Mouse (Mus musculus): ENCODE measurements around the gene Chd4. TPM values are rescaled to one million over a fixed set of nuclear protein-coding genes. Genes with fewer than 3 reads are reported as not detected.

Gene Chd4
- polyA plus RNA-seq, 1 experiment from 2014 or later, result 30.7 TPM

GRCm38 (mm10) chr6:125096597-125097345 lies 990 bp downstream of the Chd4 start:
- peak; percentile 41 for ATAC-seq
- peak overlapping the region; percentile 91 for H3K9ac ChIP-seq (ENCODE audit: low read depth, low read length)
- H3K36me3 ChIP-seq (ENCODE audit: control insufficient read depth, insufficient read depth), result peaks cover 23% of the 10 kb centered on the region
- no peak for TF ChIP-seq CTCF (IDR thresholded peaks at IDR 0.05; ENCODE audit: low read depth)
- peak overlapping the region; percentile 79 for H3K4me3 ChIP-seq (ENCODE audit: low read depth, low read length)
- 0% methylated on average over 42 of the region's 44 CpGs for WGBS
- no peaks in the 10 kb centered on the region for H3K9me3 ChIP-seq (ENCODE audit: control insufficient read depth)
- H3K4me2 ChIP-seq (replicated peaks; ENCODE audit: low read depth), result peak overlapping the region; percentile 70
- H3K27me3 ChIP-seq (replicated peaks; ENCODE audit: control insufficient read depth, insufficient read depth, low read length), result no peaks in the 10 kb centered on the region
- H3K27ac ChIP-seq (ENCODE audit: low read depth, low read length), result peak overlapping the region; percentile 91
- H3K4me1 ChIP-seq (replicated peaks; ENCODE audit: control insufficient read depth, insufficient read depth, low read length), result peaks cover 12% of the 10 kb centered on the region; the same call in 1 of the 2 replicates

GRCm38 (mm10) chr6:125097346-125097689 lies 1.5 kb downstream of the Chd4 start:
- H3K36me3 ChIP-seq (ENCODE audit: control insufficient read depth, insufficient read depth), result peaks cover 29% of the 10 kb centered on the region
- no peaks in the 10 kb centered on the region for H3K9me3 ChIP-seq (ENCODE audit: control insufficient read depth)
- ATAC-seq, result no peak
- H3K4me2 ChIP-seq (replicated peaks; ENCODE audit: low read depth), result peak overlapping the region; percentile 70
- peak overlapping the region; percentile 79 for H3K4me3 ChIP-seq (ENCODE audit: low read depth, low read length)
- H3K9ac ChIP-seq (ENCODE audit: low read depth, low read length), result peak overlapping the region; percentile 91
- H3K4me1 ChIP-seq (replicated peaks; ENCODE audit: control insufficient read depth, insufficient read depth, low read length), result peaks cover 12% of the 10 kb centered on the region; the same call in 1 of the 2 replicates
- under 1% methylated on average over 12 of the region's 12 CpGs for WGBS
- H3K27ac ChIP-seq (ENCODE audit: low read depth, low read length), result peak overlapping the region; percentile 91
- H3K27me3 ChIP-seq (replicated peaks; ENCODE audit: control insufficient read depth, insufficient read depth, low read length), result no peaks in the 10 kb centered on the region
- 0 out of 2 replicates have a peak, but pooled peaks have one; percentile 15 for TF ChIP-seq CTCF (IDR thresholded peaks at IDR 0.05; ENCODE audit: low read depth)

- no peak overlapping the region for H3K27ac ChIP-seq (ENCODE audit: low read depth, low read length)
Measured at GRCm38 (mm10) chr6:125097951-125098350, 2.2 kb downstream of the Chd4 start.

GRCm38 (mm10) chr6:125098513-125098912 lies 2.7 kb downstream of the Chd4 start:
- Histone ChIP-seq H3K27me3 (replicated peaks; ENCODE audit: control insufficient read depth, insufficient read depth, low read length) (no peaks in the 10 kb centered on the region), H3K9ac (ENCODE audit: low read depth, low read length) (peak overlapping the region; percentile 26; the same call in 1 of the 2 replicates), H3K27ac (ENCODE audit: low read depth, low read length) (no peak overlapping the region), H3K4me2 (replicated peaks; ENCODE audit: low read depth) (peak overlapping the region; percentile 70), H3K9me3 (ENCODE audit: control insufficient read depth) (no peaks in the 10 kb centered on the region), H3K4me3 (ENCODE audit: low read depth, low read length) (no peak overlapping the region), H3K36me3 (ENCODE audit: control insufficient read depth, insufficient read depth) (peaks cover 39% of the 10 kb centered on the region), H3K4me1 (replicated peaks; ENCODE audit: control insufficient read depth, insufficient read depth, low read length) (peaks cover 12% of the 10 kb centered on the region; the same call in 1 of the 2 replicates)
- WGBS, result 49% methylated on average over 3 of the region's 3 CpGs
- no peak for ATAC-seq
- no peak for TF ChIP-seq CTCF (IDR thresholded peaks at IDR 0.05; ENCODE audit: low read depth)

More at GRCm38 (mm10) chr6:125097951-125098350, 2.2 kb downstream of the Chd4 start:
- Histone ChIP-seq H3K9ac (ENCODE audit: low read depth, low read length) (peak overlapping the region; percentile 91; the same call in 1 of the 2 replicates), H3K4me2 (replicated peaks; ENCODE audit: low read depth) (peak overlapping the region; percentile 70), H3K36me3 (ENCODE audit: control insufficient read depth, insufficient read depth) (peaks cover 35% of the 10 kb centered on the region), H3K4me3 (ENCODE audit: low read depth, low read length) (peak overlapping the region; percentile 79), H3K27me3 (replicated peaks; ENCODE audit: control insufficient read depth, insufficient read depth, low read length) (no peaks in the 10 kb centered on the region), H3K9me3 (ENCODE audit: control insufficient read depth) (no peaks in the 10 kb centered on the region), H3K4me1 (replicated peaks; ENCODE audit: control insufficient read depth, insufficient read depth, low read length) (peaks cover 12% of the 10 kb centered on the region; the same call in 1 of the 2 replicates)
- WGBS, result 39% methylated on average over 8 of the region's 8 CpGs
- no peak for TF ChIP-seq CTCF (IDR thresholded peaks at IDR 0.05; ENCODE audit: low read depth)
- no peak for ATAC-seq

GRCm38 (mm10) chr6:125099421-125099971 lies 3.7 kb downstream of the Chd4 start:
- Histone ChIP-seq H3K4me2 (replicated peaks; ENCODE audit: low read depth) (peak overlapping the region; percentile 31; the same call in 1 of the 2 replicates), H3K4me3 (ENCODE audit: low read depth, low read length) (no peak overlapping the region), H3K9me3 (ENCODE audit: control insufficient read depth) (no peaks in the 10 kb centered on the region), H3K36me3 (ENCODE audit: control insufficient read depth, insufficient read depth) (peaks cover 45% of the 10 kb centered on the region), H3K27me3 (replicated peaks; ENCODE audit: control insufficient read depth, insufficient read depth, low read length) (no peaks in the 10 kb centered on the region), H3K9ac (ENCODE audit: low read depth, low read length) (no peak overlapping the region), H3K27ac (ENCODE audit: low read depth, low read length) (no peak overlapping the region), H3K4me1 (replicated peaks; ENCODE audit: control insufficient read depth, insufficient read depth, low read length) (peaks cover 12% of the 10 kb centered on the region; the same call in 1 of the 2 replicates)
- no peak for ATAC-seq
- WGBS, result 41% methylated on average over 5 of the region's 5 CpGs
- no peak for TF ChIP-seq CTCF (IDR thresholded peaks at IDR 0.05; ENCODE audit: low read depth)

GRCm38 (mm10) chr6:125101444-125101843 lies 5.7 kb downstream of the Chd4 start:
- 92% methylated on average over 9 of the region's 9 CpGs for WGBS

More at GRCm38 (mm10) chr6:125101444-125101843, 5.7 kb downstream of the Chd4 start:
- no peak for ATAC-seq
- Histone ChIP-seq H3K27ac (ENCODE audit: low read depth, low read length) (no peak overlapping the region), H3K36me3 (ENCODE audit: control insufficient read depth, insufficient read depth) (peaks cover 64% of the 10 kb centered on the region), H3K4me3 (ENCODE audit: low read depth, low read length) (no peak overlapping the region), H3K9ac (ENCODE audit: low read depth, low read length) (no peak overlapping the region), H3K4me2 (replicated peaks; ENCODE audit: low read depth) (no peak overlapping the region), H3K9me3 (ENCODE audit: control insufficient read depth) (no peaks in the 10 kb centered on the region), H3K27me3 (replicated peaks; ENCODE audit: control insufficient read depth, insufficient read depth, low read length) (no peaks in the 10 kb centered on the region), H3K4me1 (replicated peaks; ENCODE audit: control insufficient read depth, insufficient read depth, low read length) (peaks cover 12% of the 10 kb centered on the region; the same call in 1 of the 2 replicates)
- no peak for TF ChIP-seq CTCF (IDR thresholded peaks at IDR 0.05; ENCODE audit: low read depth)
